Mouse (Mus musculus) c-Kit-positive CD71-positive TER-119-negative erythroid progenitor cells, embryonic 14.5 days (primary cell): ENCODE data around the gene Pram1.

Experiments used
- DNase-seq: peaks from one replicate; pipeline ENCODE4 v3.0.0-alpha.2; 2013; ENCODE audit warnings: low read depth

The Pram1 gene

GRCm38 (mm10) chr17:33669681-33670080 lies 31.8 kb downstream of the Pram1 start:
- DNase-seq: no peak

- no peak for DNase-seq
Measured at GRCm38 (mm10) chr17:33673837-33674236, 36.0 kb downstream of the Pram1 start.

GRCm38 (mm10) chr17:33675452-33675851 lies 37.6 kb downstream of the Pram1 start:
- DNase-seq: no peak

- no peak for DNase-seq
Measured at GRCm38 (mm10) chr17:33676086-33676485, 38.2 kb downstream of the Pram1 start.

- no peak for DNase-seq
Measured at GRCm38 (mm10) chr17:33678771-33679170, 40.9 kb downstream of the Pram1 start.

GRCm38 (mm10) chr17:33681767-33682166 lies 43.9 kb downstream of the Pram1 start:
- no peak for DNase-seq

GRCm38 (mm10) chr17:33684671-33685231 lies 46.9 kb downstream of the Pram1 start:
- DNase-seq: peak; percentile 60

- peak; percentile 89 for DNase-seq
Measured at GRCm38 (mm10) chr17:33685249-33685653, 47.4 kb downstream of the Pram1 start.

- no peak for DNase-seq
Measured at GRCm38 (mm10) chr17:33686760-33687159, 48.9 kb downstream of the Pram1 start, which contains the start of gene Hnrnpm. Gene Hnrnpm, minus strand, starts transcription at chr17:33686860.
